Mouse (Mus musculus): ENCODE results near the gene Cxcr5.

Gene Cxcr5

DNA sequence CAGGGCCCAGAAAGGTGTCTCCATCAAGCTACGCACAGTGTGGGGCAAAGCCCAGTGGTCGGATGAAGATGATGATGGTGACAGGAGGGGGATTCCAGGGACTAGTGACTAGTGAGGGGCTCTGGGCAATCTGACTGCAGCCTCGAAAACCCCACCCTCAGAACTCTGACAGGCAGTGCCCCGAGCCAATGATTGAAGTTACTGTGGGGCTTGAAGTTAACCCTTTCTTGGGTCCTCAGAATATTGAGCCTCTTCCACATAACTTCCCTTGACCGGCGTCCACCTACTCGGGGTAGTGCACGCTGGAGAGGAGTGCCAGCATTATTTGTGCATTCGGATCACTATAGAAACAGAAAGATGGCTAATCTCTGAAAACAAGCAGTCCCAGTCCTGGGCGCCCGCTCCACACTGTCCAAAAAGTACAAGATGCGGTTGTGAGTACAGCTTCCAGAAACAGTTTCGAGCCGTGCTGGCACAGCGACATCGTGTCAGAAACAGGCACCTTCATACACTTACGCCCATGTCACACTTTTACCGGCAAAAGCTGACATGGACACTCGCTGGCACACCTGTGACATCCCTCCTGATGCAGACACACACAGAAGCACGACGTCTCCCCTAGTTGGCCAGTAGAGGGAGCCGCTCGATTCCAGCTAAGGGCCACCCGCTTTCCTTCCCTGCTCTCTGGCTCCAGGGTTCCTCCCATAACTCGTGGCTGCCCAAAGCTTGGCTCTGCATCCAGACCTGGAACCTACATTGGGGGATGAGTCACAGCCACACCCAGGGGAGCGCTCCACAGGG lies 81.8 kb downstream of the Cxcr5 start:
- DNase-seq (ENCODE audit: low spot score in 2 of 2): peak; percentile 81 to 82

DNA sequence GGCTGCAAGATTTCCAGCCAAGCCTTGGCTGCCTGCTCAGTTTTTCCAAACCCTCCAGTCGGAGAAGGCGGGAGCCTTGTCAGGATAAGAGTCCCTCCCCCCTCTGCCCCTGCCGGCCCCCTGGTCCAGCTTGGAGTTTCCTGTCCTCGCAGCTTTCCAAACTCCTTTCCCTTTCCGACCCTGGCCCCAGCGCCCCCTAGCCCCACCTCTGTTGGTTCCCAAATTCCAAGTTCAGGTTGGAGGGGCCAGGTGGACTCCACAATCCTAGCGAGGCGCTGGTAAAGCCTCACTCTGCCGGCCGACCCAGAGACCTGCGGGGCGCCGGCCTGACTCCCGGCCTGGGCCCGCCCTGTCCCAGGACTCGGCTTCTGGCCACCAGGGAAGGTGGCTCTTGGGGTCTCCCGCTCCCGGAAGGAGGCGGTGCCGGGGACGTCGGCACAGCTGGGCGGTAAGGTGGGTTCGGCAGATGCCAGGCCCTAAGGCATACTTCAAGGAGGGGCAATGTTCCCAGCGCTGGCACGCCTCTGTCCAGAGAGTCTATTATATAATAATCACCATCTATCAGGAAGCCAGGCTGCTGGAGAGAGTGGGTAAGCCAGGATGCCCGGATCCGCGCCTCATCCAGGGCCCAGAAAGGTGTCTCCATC lies 82.6 kb downstream of the Cxcr5 start:
- DNase-seq (ENCODE audit: low spot score in 2 of 2): peak in 1 of 2 experiments; percentile 50

- DNase-seq (ENCODE audit: low spot score in 2 of 2): peak; percentile 56 to 59
Measured at GRCm38 (mm10) chr9:44478229-44478921, 83.3 kb downstream of the Cxcr5 start.

- no peak for DNase-seq (ENCODE audit: low spot score in 2 of 2)
Measured at GRCm38 (mm10) chr9:44477339-44478228, 84.1 kb downstream of the Cxcr5 start.

DNA sequence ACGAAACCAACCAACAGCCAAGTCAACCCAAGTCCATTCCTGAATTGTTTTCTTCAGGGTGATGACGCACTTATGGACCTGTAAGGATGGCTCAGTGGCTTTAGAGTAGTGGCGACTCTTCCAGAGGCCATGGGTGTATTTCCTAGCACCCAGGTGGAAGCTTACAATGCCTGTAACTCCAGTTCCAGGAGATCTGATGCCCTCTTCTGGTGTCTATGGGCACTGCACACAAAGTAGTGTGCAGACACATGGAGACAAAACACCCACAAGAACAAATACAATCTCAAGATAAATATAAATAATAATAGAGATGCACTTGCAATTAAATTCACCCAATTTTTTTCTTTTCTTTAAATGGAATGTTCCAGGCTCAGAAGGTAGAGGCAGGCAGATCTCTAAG lies 85.7 kb downstream of the Cxcr5 start:
- DNase-seq (ENCODE audit: low spot score in 2 of 2): no peak

GRCm38 (mm10) chr9:44474327-44474726 lies 87.3 kb downstream of the Cxcr5 start:
- DNase-seq (ENCODE audit: low spot score in 2 of 2): no peak

DNA sequence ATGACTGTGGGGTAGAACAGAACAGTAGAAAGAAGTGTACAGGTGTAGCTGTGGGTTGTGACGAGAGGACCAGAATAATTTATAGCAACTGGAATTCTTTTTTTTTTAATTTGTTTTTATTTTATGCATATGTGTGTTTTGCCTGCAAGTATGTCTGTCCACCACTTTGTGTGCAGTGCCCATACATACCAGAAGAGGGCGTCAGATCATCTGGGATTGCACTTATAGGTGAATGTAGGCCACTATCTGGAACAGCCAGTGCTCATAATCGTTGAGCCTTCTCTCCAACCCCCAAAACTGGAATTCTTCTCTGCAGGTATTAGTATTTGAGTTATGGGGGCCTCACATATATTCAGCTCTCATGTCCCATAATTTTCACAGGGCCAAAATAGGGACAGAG lies 88.5 kb downstream of the Cxcr5 start:
- no peak for DNase-seq (ENCODE audit: low spot score in 2 of 2)

DNA sequence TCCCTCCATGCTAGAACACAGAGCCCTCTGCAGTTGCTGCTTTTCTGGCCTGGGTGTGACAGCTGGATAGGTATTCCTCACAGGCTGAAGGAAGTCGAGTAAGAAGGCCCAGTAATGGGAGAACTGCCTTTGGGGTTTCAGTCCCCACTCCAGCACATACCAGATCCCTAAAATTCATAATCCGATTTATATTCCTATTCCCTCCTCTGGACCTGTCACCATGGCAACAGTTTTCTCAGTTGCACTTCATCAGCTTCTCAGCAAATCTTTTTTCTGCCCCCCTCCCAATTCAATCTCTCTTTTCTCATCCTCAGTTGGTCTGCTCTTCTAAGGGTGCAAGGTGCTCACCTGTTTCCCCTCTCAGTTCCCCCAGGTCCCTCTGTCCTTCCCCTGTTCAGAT lies 92.9 kb downstream of the Cxcr5 start:
- no peak for DNase-seq (ENCODE audit: low spot score in 2 of 2)

GRCm38 (mm10) chr9:44468224-44468623 lies 93.5 kb downstream of the Cxcr5 start:
- DNase-seq (ENCODE audit: low spot score in 2 of 2): no peak

DNA sequence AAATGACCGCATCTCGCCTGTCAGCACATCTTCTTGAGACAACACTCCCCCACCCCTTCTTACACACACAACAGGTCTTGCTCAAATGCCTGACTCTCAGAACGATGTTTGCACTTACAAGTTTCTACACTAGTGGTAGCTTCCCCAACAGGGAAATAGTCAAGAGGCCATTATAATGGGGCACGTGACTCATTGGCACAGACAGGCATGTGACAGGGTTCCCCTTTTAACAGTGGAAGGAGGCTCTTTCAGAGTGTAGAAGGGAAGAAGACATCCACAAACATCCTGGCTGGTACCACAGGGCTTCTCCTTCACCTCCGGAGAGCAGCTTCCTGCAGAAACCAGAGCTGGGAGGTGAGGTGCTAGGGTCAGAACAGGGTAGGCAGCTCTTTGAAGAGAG lies 99.7 kb downstream of the Cxcr5 start:
- no peak for DNase-seq (ENCODE audit: low spot score in 2 of 2)
